Mouse (Mus musculus): ENCODE data around the gene Cd55b.

DNA sequence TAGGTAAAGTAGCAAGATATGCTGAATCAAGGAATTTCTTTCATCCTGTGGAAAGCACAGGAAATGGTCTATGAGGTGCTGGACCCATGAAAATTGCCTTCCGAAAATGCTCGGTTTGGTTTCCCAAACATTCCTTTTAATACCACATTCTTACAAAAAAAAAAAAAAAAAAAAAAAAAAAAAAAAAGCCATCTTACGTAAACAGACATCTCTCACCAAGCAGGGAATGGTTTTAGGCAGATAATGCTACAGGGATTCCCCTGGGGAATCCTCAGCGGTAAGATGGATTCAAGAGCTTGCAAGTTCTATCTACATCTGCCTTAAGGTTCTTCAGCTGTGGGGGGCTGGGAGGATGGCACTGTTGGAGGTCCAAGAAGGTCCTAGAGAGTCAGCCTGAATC is 47.3 kb upstream of the Cd55b start:
- TF ChIP-seq CTCF (IDR thresholded peaks at IDR 0.05; ENCODE audit: borderline replicate concordance, insufficient read depth, low read depth, low read length) (no peak), POLR2A (IDR thresholded peaks at IDR 0.05; ENCODE audit: borderline replicate concordance, insufficient read depth, low read length) (no peak)
